In genomic region chr12:89035984-89036618, GRCm38 (mm10) we compare ENCODE assay signal across 22 mouse cellular contexts.
DNase-seq lines count a peak whose midpoint lies in the region; ATAC-seq lines count a peak whose summit lies in the region.
"Had no signal": no experiment of that assay in that cellular context is flagged by ENCODE, and none has a peak within 500 bp of the region (broad histone marks: within the 10 kb centered on the region; RNA-seq: fewer than 3 reads in every experiment).

No protein-coding gene starts in this region.

- no peak overlapping the region for H3K4me3 ChIP-seq in kidney, embryonic 16.5 days (ENCODE audit: low read length)
- no peak overlapping the region for H3K4me3 ChIP-seq in midbrain, embryonic 14.5 days (replicated peaks; ENCODE audit: low read depth, low read length)
- no peak overlapping the region for H3K4me3 ChIP-seq in midbrain, embryonic 10.5 days
- no peak overlapping the region for H3K4me3 ChIP-seq in hindbrain, embryonic 15.5 days
- no peak overlapping the region for H3K4me3 ChIP-seq in neural tube, embryonic 15.5 days (replicated peaks)
- H3K4me3 ChIP-seq: embryonic facial prominence, embryonic 10.5 days; kidney, embryonic 15.5 days; limb, embryonic 13.5 days; liver, embryonic 15.5 days; midbrain, embryonic 12.5 days had no signal

- DNase-seq in kidney, adult 11 months: peak; percentile 3
- peak; percentile 6 for DNase-seq in midbrain, embryonic 14.5 days
- DNase-seq in midbrain, embryonic 10.5 days (ENCODE audit: low spot score): no peak
- DNase-seq: adrenal gland, adult 2 months; B cell, adult 2 months; cerebellum, adult 8-10 months; forebrain, postnatal 0 days; heart, postnatal 10 days; layer of hippocampus, postnatal 36 days; right cerebral cortex, postnatal 4 days had no signal

- no peaks in the 10 kb centered on the region for H3K4me1 ChIP-seq in kidney, embryonic 16.5 days (ENCODE audit: insufficient read depth, low read length)
- peaks cover 4% of the 10 kb centered on the region; the same call in 1 of the 2 replicates for H3K4me1 ChIP-seq in midbrain, embryonic 14.5 days (ENCODE audit: control insufficient read depth, insufficient read depth, low read length)
- H3K4me1 ChIP-seq in midbrain, embryonic 10.5 days: no peaks in the 10 kb centered on the region
- H3K4me1 ChIP-seq in hindbrain, embryonic 15.5 days (replicated peaks): peaks cover 12% of the 10 kb centered on the region
- H3K4me1 ChIP-seq in neural tube, embryonic 15.5 days: 0 out of 2 replicates have a peak, but pooled peaks cover 6% of the 10 kb centered on the region
- H3K4me1 ChIP-seq: embryonic facial prominence, embryonic 10.5 days; kidney, embryonic 15.5 days; limb, embryonic 13.5 days; liver, embryonic 15.5 days had no signal

- 65% methylated on average over 4 of the region's 4 CpGs for WGBS in kidney, embryonic 16.5 days
- 60% methylated on average over 4 of the region's 4 CpGs for WGBS in midbrain, embryonic 14.5 days
- WGBS in midbrain, embryonic 10.5 days: 69% methylated on average over 4 of the region's 4 CpGs
- 43% methylated on average over 4 of the region's 4 CpGs for WGBS in hindbrain, embryonic 15.5 days
- 40% methylated on average over 4 of the region's 4 CpGs for WGBS in neural tube, embryonic 15.5 days

- H3K27ac ChIP-seq in kidney, embryonic 16.5 days (ENCODE audit: low read length): no peak overlapping the region
- 0 out of 2 replicates have a peak overlapping the region, but pooled peaks have one; percentile 15 for H3K27ac ChIP-seq in midbrain, embryonic 14.5 days (replicated peaks; ENCODE audit: low read depth, low read length)
- H3K27ac ChIP-seq in midbrain, embryonic 10.5 days (replicated peaks): no peak overlapping the region
- peak overlapping the region; percentile 62 for H3K27ac ChIP-seq in hindbrain, embryonic 15.5 days (replicated peaks)
- peak overlapping the region; percentile 65; the same call in 1 of the 2 replicates for H3K27ac ChIP-seq in neural tube, embryonic 15.5 days (replicated peaks)
- H3K27ac ChIP-seq: embryonic facial prominence, embryonic 10.5 days; kidney, embryonic 15.5 days; limb, embryonic 13.5 days; liver, embryonic 15.5 days; macrophage; midbrain, embryonic 12.5 days; stomach, postnatal 0 days had no signal

- no peaks in the 10 kb centered on the region for H3K27me3 ChIP-seq in kidney, embryonic 16.5 days (ENCODE audit: insufficient read depth, low read length)
- H3K27me3 ChIP-seq in midbrain, embryonic 14.5 days (ENCODE audit: control insufficient read depth, insufficient read depth, low read length): no peaks in the 10 kb centered on the region
- H3K27me3 ChIP-seq in midbrain, embryonic 10.5 days (ENCODE audit: low read depth, poor library complexity, severe bottlenecking): no peaks in the 10 kb centered on the region
- no peaks in the 10 kb centered on the region for H3K27me3 ChIP-seq in hindbrain, embryonic 15.5 days
- H3K27me3 ChIP-seq in neural tube, embryonic 15.5 days (replicated peaks): no peaks in the 10 kb centered on the region
- H3K27me3 ChIP-seq: kidney, embryonic 15.5 days; limb, embryonic 13.5 days; liver, embryonic 15.5 days; midbrain, embryonic 12.5 days had no signal

- H3K9ac ChIP-seq in kidney, embryonic 16.5 days (replicated peaks; ENCODE audit: low read length): no peak overlapping the region
- H3K9ac ChIP-seq in midbrain, embryonic 14.5 days (replicated peaks; ENCODE audit: low read length): no peak overlapping the region
- no peak overlapping the region for H3K9ac ChIP-seq in hindbrain, embryonic 15.5 days
- no peak overlapping the region for H3K9ac ChIP-seq in neural tube, embryonic 15.5 days (replicated peaks)
- H3K9ac ChIP-seq: forebrain, postnatal 0 days; kidney, embryonic 15.5 days; limb, embryonic 13.5 days; liver, embryonic 15.5 days; midbrain, embryonic 12.5 days had no signal

- H3K9me3 ChIP-seq in kidney, embryonic 16.5 days (ENCODE audit: low read length): no peaks in the 10 kb centered on the region
- H3K9me3 ChIP-seq in midbrain, embryonic 14.5 days (ENCODE audit: control insufficient read depth, low read length): no peaks in the 10 kb centered on the region
- no peaks in the 10 kb centered on the region for H3K9me3 ChIP-seq in midbrain, embryonic 10.5 days (replicated peaks)
- no peaks in the 10 kb centered on the region for H3K9me3 ChIP-seq in hindbrain, embryonic 15.5 days
- H3K9me3 ChIP-seq in neural tube, embryonic 15.5 days (replicated peaks): no peaks in the 10 kb centered on the region
- H3K9me3 ChIP-seq: embryonic facial prominence, embryonic 10.5 days; kidney, embryonic 15.5 days; limb, embryonic 13.5 days; liver, embryonic 15.5 days; midbrain, embryonic 12.5 days had no signal

- ATAC-seq in kidney, embryonic 16.5 days (ENCODE audit: low FRiP score, low TSS enrichment): no peak
- ATAC-seq in midbrain, embryonic 14.5 days (ENCODE audit: low FRiP score, low TSS enrichment): no peak
- no peak; the same call in 1 of the 2 replicates for ATAC-seq in hindbrain, embryonic 15.5 days (ENCODE audit: low FRiP score, low read depth)
- no peak for ATAC-seq in neural tube, embryonic 15.5 days (ENCODE audit: low FRiP score)
- ATAC-seq in frontal cortex, adult (ENCODE audit: low TSS enrichment): no peak
- ATAC-seq: forebrain, postnatal 0 days had no signal

- H3K36me3 ChIP-seq in kidney, embryonic 16.5 days (ENCODE audit: insufficient read depth, low read length): no peaks in the 10 kb centered on the region
- H3K36me3 ChIP-seq in midbrain, embryonic 14.5 days (ENCODE audit: control insufficient read depth, insufficient read depth, low read length): no peaks in the 10 kb centered on the region
- H3K36me3 ChIP-seq in midbrain, embryonic 10.5 days: no peaks in the 10 kb centered on the region
- no peaks in the 10 kb centered on the region for H3K36me3 ChIP-seq in hindbrain, embryonic 15.5 days
- H3K36me3 ChIP-seq in neural tube, embryonic 15.5 days: no peaks in the 10 kb centered on the region
- H3K36me3 ChIP-seq: embryonic facial prominence, embryonic 10.5 days; kidney, embryonic 15.5 days; limb, embryonic 13.5 days; liver, embryonic 15.5 days; midbrain, embryonic 12.5 days had no signal

- H3K4me2 ChIP-seq in kidney, embryonic 16.5 days (replicated peaks; ENCODE audit: low read depth, low read length): no peak overlapping the region
- H3K4me2 ChIP-seq in midbrain, embryonic 14.5 days (ENCODE audit: low read length): no peak overlapping the region
- no peak overlapping the region for H3K4me2 ChIP-seq in hindbrain, embryonic 15.5 days
- no peak overlapping the region for H3K4me2 ChIP-seq in neural tube, embryonic 15.5 days
- H3K4me2 ChIP-seq: heart, embryonic 11.5 days; kidney, embryonic 15.5 days; limb, embryonic 13.5 days; liver, embryonic 15.5 days; midbrain, embryonic 12.5 days had no signal

Comparison
In these comparisons a context has a peak if more than half of its experiments do, and no peak if none do; other contexts are left out.
1. H3K27ac ChIP-seq: peak in midbrain, embryonic 14.5 days (single experiment), hindbrain, embryonic 15.5 days (single experiment) and neural tube, embryonic 15.5 days (single experiment); none in kidney, embryonic 16.5 days (single experiment) and midbrain, embryonic 10.5 days (single experiment).